Mouse (Mus musculus): ENCODE measurements at regions not wholly inside any gene's neighbourhood (a gene's known extent, or its start where the extent isn't known, plus 50 kb on each side); places are given as distances from the start of the nearest gene placed in this dataset.

DNA sequence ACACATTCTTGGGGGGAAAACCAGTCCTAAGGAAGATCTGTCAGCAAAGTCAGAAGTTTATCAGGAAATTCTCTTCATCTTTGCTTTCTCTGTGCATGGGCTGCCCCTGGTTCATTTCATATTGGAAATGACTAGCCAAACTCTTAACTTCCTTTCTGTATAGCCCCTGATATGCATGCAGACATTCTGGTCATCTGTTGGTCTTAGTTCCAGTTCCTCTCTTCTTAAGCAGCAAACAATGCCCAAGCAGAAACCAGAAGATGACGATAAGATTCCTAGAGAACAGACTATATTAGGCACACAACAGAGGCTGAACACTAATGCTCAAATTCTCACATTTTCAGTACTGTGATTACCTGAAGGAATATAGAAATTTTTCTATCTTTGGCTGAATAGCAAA, 176.0 kb downstream of the Arl4a start:
- no peak overlapping the region for H3K9ac ChIP-seq (ENCODE audit: insufficient read depth, low read depth, low read length, poor library complexity, severe bottlenecking)
- DNase-seq (ENCODE audit: low read depth, low spot score) = no peak
- no peaks in the 10 kb centered on the region for H3K36me3 ChIP-seq (ENCODE audit: control insufficient read depth, insufficient read depth, low read length, poor library complexity, severe bottlenecking)
- TF ChIP-seq MAFK (IDR thresholded peaks at IDR 0.05; ENCODE audit: insufficient read depth, low read depth, low read length) = no peak
- no peak for TF ChIP-seq ZC3H11A (IDR thresholded peaks at IDR 0.05; ENCODE audit: borderline replicate concordance, low read depth, low read length)
- TF ChIP-seq CHD2 (IDR thresholded peaks at IDR 0.05; ENCODE audit: low read depth, low read length) = no peak
- no peak for TF ChIP-seq ZNF384 (IDR thresholded peaks at IDR 0.05; ENCODE audit: low read depth, low read length)
- no peak for TF ChIP-seq HCFC1 (IDR thresholded peaks at IDR 0.05; ENCODE audit: borderline replicate concordance, insufficient read depth, low read length)
- H3K4me3 ChIP-seq (ENCODE audit: insufficient read depth in 1 of 2, low read depth in 1 of 2, low read length in 2 of 2, poor library complexity in 1 of 2, severe bottlenecking in 1 of 2) = no peak overlapping the region
- in situ Hi-C loops (cut with MboI; ENCODE audit: low sequenced_read_pairs in 2 of 2, unreplicated experiment in 2 of 2) = no loop called here
- H3K4me1 ChIP-seq (ENCODE audit: control insufficient read depth in 2 of 2, insufficient read depth in 2 of 2, low read length in 2 of 2, poor library complexity in 1 of 2) = no peaks in the 10 kb centered on the region
- no peak overlapping the region for H3K27ac ChIP-seq (ENCODE audit: insufficient read depth, low read depth, low read length, poor library complexity, severe bottlenecking)
- H3K9me3 ChIP-seq (ENCODE audit: control insufficient read depth, insufficient read depth, low read depth, low read length) = no peaks in the 10 kb centered on the region

DNA sequence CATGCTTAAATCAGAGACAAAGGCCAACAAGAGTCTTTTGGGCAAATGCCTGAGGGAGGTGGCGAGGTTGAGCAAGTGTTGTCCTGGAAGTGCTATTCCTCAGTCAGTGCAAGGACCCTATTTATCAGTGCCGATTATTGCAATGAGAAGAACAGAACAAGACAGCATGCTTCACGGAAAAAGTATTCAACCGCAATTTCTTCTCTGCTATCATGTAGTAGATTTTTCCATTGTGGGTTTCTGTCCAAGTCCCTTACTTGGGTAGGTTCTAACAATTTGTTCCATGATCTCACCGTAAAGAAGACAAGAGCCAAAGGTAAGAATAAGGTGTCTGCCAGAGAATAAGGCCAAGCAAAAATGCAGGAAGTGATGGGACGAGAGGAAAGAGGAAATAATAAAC, 186.2 kb downstream of the Arl4a start:
- in situ Hi-C loops (cut with MboI; ENCODE audit: low sequenced_read_pairs in 2 of 2, unreplicated experiment in 2 of 2) = no loop called here
- TF ChIP-seq ZNF384 (IDR thresholded peaks at IDR 0.05; ENCODE audit: low read depth, low read length) (no peak), ZC3H11A (IDR thresholded peaks at IDR 0.05; ENCODE audit: borderline replicate concordance, low read depth, low read length) (no peak), CHD2 (IDR thresholded peaks at IDR 0.05; ENCODE audit: low read depth, low read length) (no peak), MAFK (IDR thresholded peaks at IDR 0.05; ENCODE audit: insufficient read depth, low read depth, low read length) (no peak), HCFC1 (IDR thresholded peaks at IDR 0.05; ENCODE audit: borderline replicate concordance, insufficient read depth, low read length) (no peak)
- H3K27ac ChIP-seq (ENCODE audit: insufficient read depth, low read depth, low read length, poor library complexity, severe bottlenecking) = no peak overlapping the region
- no peaks in the 10 kb centered on the region for H3K9me3 ChIP-seq (ENCODE audit: control insufficient read depth, insufficient read depth, low read depth, low read length)
- no peak for DNase-seq (ENCODE audit: low read depth, low spot score)
- 0 out of 4 replicates have a peak, but pooled peaks cover 0 to 2% of the 10 kb centered on the region in 2 experiments for H3K4me1 ChIP-seq (ENCODE audit: control insufficient read depth in 2 of 2, insufficient read depth in 2 of 2, low read length in 2 of 2, poor library complexity in 1 of 2)
- no peaks in the 10 kb centered on the region for H3K36me3 ChIP-seq (ENCODE audit: control insufficient read depth, insufficient read depth, low read length, poor library complexity, severe bottlenecking)
- no peak overlapping the region for H3K9ac ChIP-seq (ENCODE audit: insufficient read depth, low read depth, low read length, poor library complexity, severe bottlenecking)
- no peak overlapping the region for H3K4me3 ChIP-seq (ENCODE audit: insufficient read depth in 1 of 2, low read depth in 1 of 2, low read length in 2 of 2, poor library complexity in 1 of 2, severe bottlenecking in 1 of 2)

DNA sequence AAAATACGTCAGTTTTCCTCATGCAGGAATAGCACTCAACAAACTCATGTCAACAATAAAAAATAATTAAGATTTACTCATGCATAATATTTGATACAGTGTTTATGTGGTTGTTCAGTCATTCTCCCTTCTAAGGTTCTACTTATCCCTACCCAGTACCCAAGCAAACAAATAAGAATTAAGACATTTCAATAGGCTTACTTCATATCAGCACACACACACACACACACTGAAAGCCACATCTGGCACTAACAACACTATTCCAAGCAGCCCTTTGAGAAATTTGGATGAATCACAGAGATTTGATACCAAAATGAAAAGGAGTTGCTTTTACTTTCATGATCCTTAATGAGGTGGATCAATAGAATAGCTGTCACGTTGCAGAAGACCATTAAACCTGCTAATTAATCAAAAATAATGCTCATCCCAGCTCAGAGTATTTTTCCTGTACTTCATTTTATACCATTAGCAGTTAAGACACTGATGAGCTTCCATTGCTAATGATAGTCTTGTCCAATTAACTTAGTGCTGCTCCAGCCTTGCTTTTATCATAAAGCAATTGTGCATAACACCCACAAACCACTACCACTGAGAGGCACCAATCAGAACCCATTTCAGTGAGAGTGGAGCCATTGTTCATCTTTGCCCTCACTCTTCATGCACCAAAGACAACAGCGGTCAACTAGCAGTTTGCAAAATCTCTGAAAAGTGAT, 188.3 kb downstream of the Arl4a start:
- in situ Hi-C loops (cut with MboI; ENCODE audit: low sequenced_read_pairs in 2 of 2, unreplicated experiment in 2 of 2) = no loop called here
- Histone ChIP-seq H3K27ac (ENCODE audit: insufficient read depth, low read depth, low read length, poor library complexity, severe bottlenecking) (no peak overlapping the region), H3K9me3 (ENCODE audit: control insufficient read depth, insufficient read depth, low read depth, low read length) (no peaks in the 10 kb centered on the region)

DNA sequence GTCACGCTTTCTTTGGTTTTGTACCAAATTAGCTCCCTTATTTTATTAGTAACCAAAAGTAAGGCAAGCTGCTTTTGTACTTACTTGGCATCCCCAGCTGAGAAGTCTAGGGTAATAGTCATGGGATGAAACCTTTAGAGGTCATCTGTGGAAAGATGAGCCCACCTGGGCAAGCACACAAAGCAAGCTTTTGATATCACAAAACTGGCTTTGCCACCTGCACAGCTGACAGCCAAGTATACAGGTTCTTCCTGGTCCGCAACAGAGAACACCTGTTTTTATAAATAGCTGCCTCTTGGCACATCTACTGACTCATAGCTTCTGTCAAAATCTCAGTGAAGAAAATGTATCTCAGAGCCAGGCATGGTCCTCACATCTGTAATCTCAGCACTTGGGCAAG, 197.2 kb downstream of the Arl4a start:
- H3K4me3 ChIP-seq (ENCODE audit: insufficient read depth in 1 of 2, low read depth in 1 of 2, low read length in 2 of 2, poor library complexity in 1 of 2, severe bottlenecking in 1 of 2) = no peak overlapping the region
- in situ Hi-C loops (cut with MboI; ENCODE audit: low sequenced_read_pairs in 2 of 2, unreplicated experiment in 2 of 2) = no loop called here
- no peak overlapping the region for H3K27ac ChIP-seq (ENCODE audit: insufficient read depth, low read depth, low read length, poor library complexity, severe bottlenecking)
- 0 out of 4 replicates have a peak, but pooled peaks cover 0 to 5% of the 10 kb centered on the region in 2 experiments for H3K4me1 ChIP-seq (ENCODE audit: control insufficient read depth in 2 of 2, insufficient read depth in 2 of 2, low read length in 2 of 2, poor library complexity in 1 of 2)
- DNase-seq (ENCODE audit: low read depth, low spot score) = no peak
- TF ChIP-seq ZC3H11A (IDR thresholded peaks at IDR 0.05; ENCODE audit: borderline replicate concordance, low read depth, low read length) = no peak
- H3K36me3 ChIP-seq (ENCODE audit: control insufficient read depth, insufficient read depth, low read length, poor library complexity, severe bottlenecking) = no peaks in the 10 kb centered on the region
- H3K9me3 ChIP-seq (ENCODE audit: control insufficient read depth, insufficient read depth, low read depth, low read length) = no peaks in the 10 kb centered on the region
- H3K9ac ChIP-seq (ENCODE audit: insufficient read depth, low read depth, low read length, poor library complexity, severe bottlenecking) = no peak overlapping the region

More for the DNA sequence above, 188.3 kb downstream of the Arl4a start:
- Histone ChIP-seq H3K4me1 (ENCODE audit: control insufficient read depth in 2 of 2, insufficient read depth in 2 of 2, low read length in 2 of 2, poor library complexity in 1 of 2) (no peaks in the 10 kb centered on the region), H3K4me3 (ENCODE audit: insufficient read depth in 1 of 2, low read depth in 1 of 2, low read length in 2 of 2, poor library complexity in 1 of 2, severe bottlenecking in 1 of 2) (no peak overlapping the region), H3K9ac (ENCODE audit: insufficient read depth, low read depth, low read length, poor library complexity, severe bottlenecking) (no peak overlapping the region), H3K36me3 (ENCODE audit: control insufficient read depth, insufficient read depth, low read length, poor library complexity, severe bottlenecking) (no peaks in the 10 kb centered on the region)
- DNase-seq (ENCODE audit: low read depth, low spot score) = no peak
- TF ChIP-seq CHD2 (IDR thresholded peaks at IDR 0.05; ENCODE audit: low read depth, low read length) (no peak), MAFK (IDR thresholded peaks at IDR 0.05; ENCODE audit: insufficient read depth, low read depth, low read length) (no peak), ZC3H11A (IDR thresholded peaks at IDR 0.05; ENCODE audit: borderline replicate concordance, low read depth, low read length) (no peak), ZNF384 (IDR thresholded peaks at IDR 0.05; ENCODE audit: low read depth, low read length) (no peak), HCFC1 (IDR thresholded peaks at IDR 0.05; ENCODE audit: borderline replicate concordance, insufficient read depth, low read length) (no peak)

DNA sequence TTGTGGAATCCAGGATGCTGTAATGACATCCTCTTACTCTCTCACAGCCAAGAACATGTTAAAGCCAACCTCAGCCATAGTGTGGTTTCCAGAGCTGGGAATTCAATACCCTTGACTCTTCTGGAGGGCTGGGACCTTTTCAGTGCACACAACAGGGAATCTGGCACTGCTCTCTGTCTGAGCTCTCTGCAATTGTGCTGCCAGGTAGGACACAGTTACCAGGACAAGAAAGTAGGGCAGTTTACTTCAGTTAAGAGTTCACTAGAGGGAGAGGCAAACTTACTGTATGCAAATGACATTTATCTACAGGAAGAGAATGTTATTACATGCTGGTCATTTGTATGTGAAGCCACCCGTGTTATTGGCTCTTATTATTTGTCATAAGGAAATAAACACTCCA, 197.6 kb downstream of the Arl4a start:
- 0 out of 4 replicates have a peak, but pooled peaks cover 0 to 5% of the 10 kb centered on the region in 2 experiments for H3K4me1 ChIP-seq (ENCODE audit: control insufficient read depth in 2 of 2, insufficient read depth in 2 of 2, low read length in 2 of 2, poor library complexity in 1 of 2)
- H3K27ac ChIP-seq (ENCODE audit: insufficient read depth, low read depth, low read length, poor library complexity, severe bottlenecking) = no peak overlapping the region
- TF ChIP-seq CHD2 (IDR thresholded peaks at IDR 0.05; ENCODE audit: low read depth, low read length) (no peak), MAFK (IDR thresholded peaks at IDR 0.05; ENCODE audit: insufficient read depth, low read depth, low read length) (no peak), HCFC1 (IDR thresholded peaks at IDR 0.05; ENCODE audit: borderline replicate concordance, insufficient read depth, low read length) (no peak), ZNF384 (IDR thresholded peaks at IDR 0.05; ENCODE audit: low read depth, low read length) (no peak), ZC3H11A (IDR thresholded peaks at IDR 0.05; ENCODE audit: borderline replicate concordance, low read depth, low read length) (no peak)
- H3K36me3 ChIP-seq (ENCODE audit: control insufficient read depth, insufficient read depth, low read length, poor library complexity, severe bottlenecking) = no peaks in the 10 kb centered on the region
- no peak for DNase-seq (ENCODE audit: low read depth, low spot score)
- no peak overlapping the region for H3K9ac ChIP-seq (ENCODE audit: insufficient read depth, low read depth, low read length, poor library complexity, severe bottlenecking)
- no peaks in the 10 kb centered on the region for H3K9me3 ChIP-seq (ENCODE audit: control insufficient read depth, insufficient read depth, low read depth, low read length)
- in situ Hi-C loops (cut with MboI; ENCODE audit: low sequenced_read_pairs in 2 of 2, unreplicated experiment in 2 of 2) = no loop called here
- no peak overlapping the region for H3K4me3 ChIP-seq (ENCODE audit: insufficient read depth in 1 of 2, low read depth in 1 of 2, low read length in 2 of 2, poor library complexity in 1 of 2, severe bottlenecking in 1 of 2)
